Mouse (Mus musculus): Measurements from ENCODE around the gene Bmpr2.

DNA sequence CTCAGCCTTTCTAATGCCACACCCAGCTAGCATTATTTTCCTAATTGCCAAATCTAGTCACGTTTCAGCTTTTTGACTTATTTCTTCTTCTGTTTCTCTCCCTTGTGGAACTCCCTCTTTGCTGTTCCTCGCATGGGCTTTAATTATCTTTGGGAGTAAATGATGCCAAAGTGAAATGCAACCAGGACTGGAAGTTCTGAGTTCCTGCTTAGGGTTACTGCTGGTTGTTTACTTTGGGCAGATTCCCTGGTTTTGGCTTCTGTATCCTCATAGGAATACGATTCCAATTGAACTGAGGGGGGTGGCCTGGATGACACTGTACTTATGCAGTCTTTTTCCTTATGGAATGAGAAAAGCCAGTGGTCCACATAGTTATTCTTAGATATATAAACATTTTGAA lies 8.7 kb downstream of the Bmpr2 start:
- no peak for TF ChIP-seq GATA1 (IDR thresholded peaks at IDR 0.05; ENCODE audit: borderline replicate concordance, low read length)
- TF ChIP-seq FLI1 (IDR thresholded peaks at IDR 0.05; ENCODE audit: low read length), result no peak
